Mouse (Mus musculus) E14TG2a.4 (cell line): Measurements from ENCODE around the gene Polr2j.

Experiments used
- CTCF ChIP-seq: conservative IDR thresholded peaks from 2 replicates; pipeline ENCODE4 v1.5.1; 2014; ENCODE audit warnings: low read length
- POU5F1 ChIP-seq: IDR thresholded peaks from 2 replicates; pipeline ENCODE4 v1.6.1; 2014; ENCODE audit warnings: low read length, borderline replicate concordance

DNA sequence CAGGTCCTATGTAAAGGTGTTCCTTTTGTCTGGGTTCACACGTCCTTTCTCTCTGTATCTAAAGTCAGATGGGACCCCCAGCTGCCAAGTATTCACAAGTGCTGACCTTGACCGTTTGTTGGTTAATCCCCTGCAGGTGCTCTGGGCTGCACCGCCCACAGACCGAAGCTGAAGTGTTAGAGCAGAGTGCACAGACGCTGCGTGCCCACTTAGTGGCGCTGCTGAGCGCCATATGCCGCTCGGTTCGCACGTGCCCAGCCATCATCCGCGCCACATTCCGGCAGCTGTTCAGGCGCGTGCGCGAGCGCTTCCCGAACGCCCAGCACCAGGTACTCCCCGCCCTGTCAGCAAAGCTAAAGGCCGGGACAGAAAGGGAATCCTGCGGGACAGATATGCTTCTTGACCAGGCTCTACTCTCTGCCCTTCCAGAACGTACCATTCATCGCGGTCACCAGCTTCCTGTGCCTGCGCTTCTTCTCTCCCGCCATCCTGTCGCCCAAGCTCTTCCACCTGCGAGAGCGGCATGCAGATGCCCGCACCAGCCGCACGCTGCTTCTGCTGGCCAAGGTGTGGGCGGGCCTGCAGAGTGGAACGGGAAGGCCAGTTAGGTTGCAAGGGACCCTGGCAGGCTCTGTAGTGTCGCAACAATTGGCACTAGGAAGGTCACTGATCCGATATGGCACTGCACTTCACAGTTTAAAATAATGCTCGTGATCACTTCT lies 14.2 kb upstream of the Polr2j start:
- TF ChIP-seq CTCF (peak; percentile 83), POU5F1 (no peak)
